Mouse (Mus musculus) retina, postnatal 1 day (tissue): ENCODE results near the gene Wfdc3.

ENCODE experiments used
- DNase-seq: peaks from one replicate; pipeline ENCODE4 v3.0.0-alpha.2; 2012

Gene Wfdc3

GRCm38 (mm10) chr2:164773989-164774364 is 28.2 kb upstream of the Wfdc3 start:
- DNase-seq = no peak

GRCm38 (mm10) chr2:164773229-164773988 is 27.7 kb upstream of the Wfdc3 start:
- no peak for DNase-seq

GRCm38 (mm10) chr2:164771123-164771522 is 25.4 kb upstream of the Wfdc3 start:
- DNase-seq = no peak

GRCm38 (mm10) chr2:164770279-164770678 is 24.5 kb upstream of the Wfdc3 start:
- no peak for DNase-seq

GRCm38 (mm10) chr2:164769258-164770037 is 23.7 kb upstream of the Wfdc3 start, which contains the start of gene Ube2c:
Gene Ube2c, plus strand, starts transcription at chr2:164769898.
- peak; percentile 99 for DNase-seq

GRCm38 (mm10) chr2:164767812-164768540 is 22.2 kb upstream of the Wfdc3 start:
- DNase-seq = no peak

GRCm38 (mm10) chr2:164765841-164766240 is 20.1 kb upstream of the Wfdc3 start:
- DNase-seq = no peak

- DNase-seq = no peak
These were observed 16.9 kb upstream of the Wfdc3 start for GRCm38 (mm10) chr2:164762593-164762992.

GRCm38 (mm10) chr2:164761971-164762370 is 16.2 kb upstream of the Wfdc3 start:
- no peak for DNase-seq

- DNase-seq = peak; percentile 24
These were observed 15.8 kb upstream of the Wfdc3 start for GRCm38 (mm10) chr2:164761502-164761901.

GRCm38 (mm10) chr2:164760059-164760833 is 14.5 kb upstream of the Wfdc3 start:
- no peak for DNase-seq

GRCm38 (mm10) chr2:164758692-164759091 is 13.0 kb upstream of the Wfdc3 start:
- DNase-seq = no peak

- no peak for DNase-seq
These were observed 12.1 kb upstream of the Wfdc3 start for GRCm38 (mm10) chr2:164757841-164758240.

GRCm38 (mm10) chr2:164754800-164755199 is 9.1 kb upstream of the Wfdc3 start:
- DNase-seq = no peak

GRCm38 (mm10) chr2:164754105-164754504 is 8.4 kb upstream of the Wfdc3 start:
- DNase-seq = no peak

- no peak for DNase-seq
These were observed 6.7 kb upstream of the Wfdc3 start for GRCm38 (mm10) chr2:164752454-164752853.

GRCm38 (mm10) chr2:164748991-164749390 is 3.3 kb upstream of the Wfdc3 start:
- no peak for DNase-seq

GRCm38 (mm10) chr2:164748191-164748590 is 2.5 kb upstream of the Wfdc3 start:
- DNase-seq = no peak

GRCm38 (mm10) chr2:164746693-164747092 is 962 bp upstream of the Wfdc3 start:
- no peak for DNase-seq

GRCm38 (mm10) chr2:164744987-164745386 is 744 bp downstream of the Wfdc3 start:
- no peak for DNase-seq

- DNase-seq = no peak
These were observed 5.9 kb downstream of the Wfdc3 start for GRCm38 (mm10) chr2:164739876-164740275.

- no peak for DNase-seq
These were observed 8.2 kb downstream of the Wfdc3 start for GRCm38 (mm10) chr2:164737377-164738090.
